Mouse (Mus musculus): ENCODE measurements around the gene Gm14743. TPM values are rescaled to one million over a fixed set of nuclear protein-coding genes. Genes with fewer than 3 reads are reported as not detected.
"Not testable (repeated sequence)": the region's sequence is repeated elsewhere in the genome, so short reads cannot be mapped to it uniquely, and the experiment has no call there.

Gene Gm14743
- polyA plus RNA-seq (2012): not detected in 2 replicates

- TF ChIP-seq GATA1 (IDR thresholded peaks at IDR 0.05; ENCODE audit: low read length): not testable (repeated sequence)
Observed at GRCm38 (mm10) chrX:78245821-78246220, at the start of gene Gm14743. Gene Gm14743, minus strand, starts transcription at chrX:78245921.

DNA sequence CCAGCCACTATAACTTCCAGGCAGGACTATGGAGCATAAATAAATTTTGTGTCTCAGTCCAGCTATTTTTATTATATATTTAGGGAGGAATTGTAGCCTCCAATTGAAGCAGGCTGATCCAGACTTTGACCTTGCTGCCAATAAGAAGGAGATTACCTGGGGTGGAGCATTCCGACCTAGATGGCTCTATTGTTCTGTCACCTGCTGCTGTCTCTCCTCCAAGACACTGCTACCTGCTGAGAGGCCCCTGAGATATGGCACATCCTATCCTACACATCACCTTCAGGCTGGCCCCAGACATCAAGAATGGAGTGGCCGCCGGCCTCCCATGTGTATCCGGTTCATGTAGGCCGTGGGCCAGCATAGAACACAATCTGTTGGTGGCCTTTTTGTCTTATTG, 42.9 kb downstream of the Gm14743 start:
- no peak for TF ChIP-seq GATA1 (IDR thresholded peaks at IDR 0.05; ENCODE audit: low read length)

Other genes starting within 250 kb of the Gm14743 start
- not detected in 2 replicates for gene Obp1a, start 154.5 kb downstream of the Gm14743 start, polyA plus RNA-seq (2012)
- gene Gm5938, start 120.5 kb downstream of the Gm14743 start, polyA plus RNA-seq (2012): not detected in 2 replicates
- gene Obp1b, start 59.1 kb downstream of the Gm14743 start, polyA plus RNA-seq (2012): not detected in 2 replicates
- not detected in 2 replicates for gene 4930480E11Rik, start 123.7 kb upstream of the Gm14743 start, polyA plus RNA-seq (2012)

All from G1E-ER4 (cell line).